In genomic region chr11:51293956-51294530, GRCm38 (mm10) we compare ENCODE assay signal across 27 mouse cellular contexts. TPM values are rescaled to one million over a fixed set of nuclear protein-coding genes. Genes with fewer than 3 reads are reported as not detected.
A peak's percentile ranks its signal among the peaks of the same experiment; 100 is the strongest.
DNase-seq lines count a peak whose midpoint lies in the region; ATAC-seq and TF ChIP-seq lines count a peak whose summit lies in the region.
"Had no signal": no experiment of that assay in that cellular context is flagged by ENCODE, and none has a peak within 500 bp of the region (broad histone marks: within the 10 kb centered on the region; RNA-seq: fewer than 3 reads in every experiment).

No protein-coding gene starts in this region.

- H3K27ac ChIP-seq in embryonic facial prominence, embryonic 13.5 days: peak overlapping the region; percentile 34; the same call in 1 of the 2 replicates
- H3K27ac ChIP-seq in embryonic facial prominence, embryonic 10.5 days (replicated peaks): no peak overlapping the region
- no peak overlapping the region for H3K27ac ChIP-seq in kidney, postnatal 0 days
- H3K27ac ChIP-seq in kidney, embryonic 14.5 days (ENCODE audit: low read depth, low read length): no peak overlapping the region
- peak overlapping the region; percentile 23; the same call in 1 of the 2 replicates for H3K27ac ChIP-seq in stomach, embryonic 15.5 days
- no peak overlapping the region for H3K27ac ChIP-seq in stomach, postnatal 0 days (replicated peaks)
- no peak overlapping the region for H3K27ac ChIP-seq in liver, embryonic 11.5 days (ENCODE audit: low read depth, low read length)
- no peak overlapping the region for H3K27ac ChIP-seq in hindbrain, embryonic 13.5 days
- H3K27ac ChIP-seq: embryonic facial prominence, embryonic 12.5 days; forebrain, embryonic 12.5 days; heart, embryonic 15.5 days; hindbrain, embryonic 10.5 days; midbrain, embryonic 12.5 days had no signal

- no peak overlapping the region for H3K9ac ChIP-seq in embryonic facial prominence, embryonic 13.5 days
- H3K9ac ChIP-seq in kidney, postnatal 0 days (ENCODE audit: low read depth, low read length): no peak overlapping the region
- no peak overlapping the region for H3K9ac ChIP-seq in kidney, embryonic 14.5 days (ENCODE audit: low read depth, low read length)
- H3K9ac ChIP-seq in stomach, embryonic 15.5 days: no peak overlapping the region
- H3K9ac ChIP-seq in stomach, postnatal 0 days (ENCODE audit: low read length): no peak overlapping the region
- no peak overlapping the region for H3K9ac ChIP-seq in liver, embryonic 11.5 days (ENCODE audit: low read depth, low read length)
- no peak overlapping the region for H3K9ac ChIP-seq in hindbrain, embryonic 13.5 days
- H3K9ac ChIP-seq: embryonic facial prominence, embryonic 12.5 days; forebrain, embryonic 12.5 days; heart, embryonic 15.5 days; midbrain, embryonic 12.5 days had no signal

- TF ChIP-seq EP300 in stomach, postnatal 0 days (optimal IDR thresholded peaks at IDR 0.05): no peak

- H3K36me3 ChIP-seq in embryonic facial prominence, embryonic 13.5 days: peaks cover 5% of the 10 kb centered on the region; the same call in 1 of the 2 replicates
- peaks cover 19% of the 10 kb centered on the region for H3K36me3 ChIP-seq in embryonic facial prominence, embryonic 10.5 days (replicated peaks)
- no peaks in the 10 kb centered on the region for H3K36me3 ChIP-seq in kidney, postnatal 0 days (ENCODE audit: insufficient read depth, low read length)
- no peaks in the 10 kb centered on the region for H3K36me3 ChIP-seq in kidney, embryonic 14.5 days (ENCODE audit: control insufficient read depth, insufficient read depth, low read length)
- no peaks in the 10 kb centered on the region for H3K36me3 ChIP-seq in stomach, embryonic 15.5 days
- no peaks in the 10 kb centered on the region for H3K36me3 ChIP-seq in stomach, postnatal 0 days (ENCODE audit: control insufficient read depth, insufficient read depth, low read length)
- no peaks in the 10 kb centered on the region for H3K36me3 ChIP-seq in liver, embryonic 11.5 days (ENCODE audit: control insufficient read depth, insufficient read depth, low read length)
- no peaks in the 10 kb centered on the region for H3K36me3 ChIP-seq in hindbrain, embryonic 13.5 days
- H3K36me3 ChIP-seq: embryonic facial prominence, embryonic 12.5 days; forebrain, embryonic 12.5 days; heart, embryonic 15.5 days; midbrain, embryonic 12.5 days had no signal

- WGBS in embryonic facial prominence, embryonic 13.5 days: 57% methylated on average over 2 of the region's 2 CpGs
- WGBS in embryonic facial prominence, embryonic 10.5 days: 85% methylated on average over 2 of the region's 2 CpGs
- 55% methylated on average over 2 of the region's 2 CpGs for WGBS in kidney, postnatal 0 days
- WGBS in kidney, embryonic 14.5 days: 57% methylated on average over 2 of the region's 2 CpGs
- WGBS in stomach, embryonic 15.5 days: 47% methylated on average over 2 of the region's 2 CpGs
- WGBS in stomach, postnatal 0 days: 51% methylated on average over 2 of the region's 2 CpGs
- WGBS in liver, embryonic 11.5 days: 73% methylated on average over 2 of the region's 2 CpGs
- WGBS in hindbrain, embryonic 13.5 days: 76% methylated on average over 2 of the region's 2 CpGs

- H3K4me3 ChIP-seq in embryonic facial prominence, embryonic 13.5 days: no peak overlapping the region
- H3K4me3 ChIP-seq in embryonic facial prominence, embryonic 10.5 days: no peak overlapping the region
- H3K4me3 ChIP-seq in kidney, postnatal 0 days (replicated peaks; ENCODE audit: low read depth, low read length): no peak overlapping the region
- no peak overlapping the region for H3K4me3 ChIP-seq in kidney, embryonic 14.5 days (ENCODE audit: low read length)
- no peak overlapping the region for H3K4me3 ChIP-seq in stomach, embryonic 15.5 days (replicated peaks)
- no peak overlapping the region for H3K4me3 ChIP-seq in stomach, postnatal 0 days (ENCODE audit: low read depth, low read length)
- H3K4me3 ChIP-seq in liver, embryonic 11.5 days (ENCODE audit: low read depth, low read length): no peak overlapping the region
- H3K4me3 ChIP-seq in hindbrain, embryonic 13.5 days: no peak overlapping the region
- H3K4me3 ChIP-seq: embryonic facial prominence, embryonic 12.5 days; erythroblast, embryonic 14.5 days; forebrain, embryonic 12.5 days; heart, embryonic 15.5 days; hindbrain, embryonic 10.5 days; megakaryocyte, embryonic 14.5 days; midbrain, embryonic 12.5 days had no signal

- H3K9me3 ChIP-seq in embryonic facial prominence, embryonic 13.5 days: peaks cover 6% of the 10 kb centered on the region; the same call in 1 of the 2 replicates
- H3K9me3 ChIP-seq in embryonic facial prominence, embryonic 10.5 days: no peaks in the 10 kb centered on the region; the same call in 1 of the 2 replicates
- no peaks in the 10 kb centered on the region for H3K9me3 ChIP-seq in kidney, postnatal 0 days (replicated peaks; ENCODE audit: low read length)
- 0 out of 2 replicates have a peak, but pooled peaks cover 4% of the 10 kb centered on the region for H3K9me3 ChIP-seq in kidney, embryonic 14.5 days (ENCODE audit: control insufficient read depth, low read length)
- H3K9me3 ChIP-seq in stomach, embryonic 15.5 days: no peaks in the 10 kb centered on the region
- no peaks in the 10 kb centered on the region for H3K9me3 ChIP-seq in stomach, postnatal 0 days (ENCODE audit: control insufficient read depth, low read length)
- H3K9me3 ChIP-seq in liver, embryonic 11.5 days (ENCODE audit: control insufficient read depth, low read length): no peaks in the 10 kb centered on the region
- H3K9me3 ChIP-seq in hindbrain, embryonic 13.5 days: 0 out of 2 replicates have a peak, but pooled peaks cover 2% of the 10 kb centered on the region
- H3K9me3 ChIP-seq: embryonic facial prominence, embryonic 12.5 days; forebrain, embryonic 12.5 days; heart, embryonic 15.5 days; midbrain, embryonic 12.5 days had no signal

- no peak for TF ChIP-seq CTCF in kidney, postnatal 0 days (IDR thresholded peaks at IDR 0.05; ENCODE audit: low read depth)
- no peak for TF ChIP-seq CTCF in stomach, postnatal 0 days (IDR thresholded peaks at IDR 0.05; ENCODE audit: low read depth)

- DNase-seq in embryonic facial prominence, embryonic 10.5 days (ENCODE audit: low spot score): no peak
- DNase-seq in kidney, postnatal 0 days (ENCODE audit: low spot score): peak; percentile 3
- no peak for DNase-seq in stomach, postnatal 0 days (ENCODE audit: low spot score)
- no peak for DNase-seq in liver, embryonic 11.5 days (ENCODE audit: low spot score)
- DNase-seq: adrenal gland, adult 8-10 months; cerebellum, adult 11 months; cerebellum, adult 9-10 months; cerebellum, postnatal 36 days; gastrocnemius, postnatal 14 days; kidney, adult 18-20 months; kidney, postnatal 4 days; lung, postnatal 4 days; right cerebral cortex, adult 18-20 months; spleen, adult 18-20 months had no signal

- H3K27me3 ChIP-seq in embryonic facial prominence, embryonic 13.5 days: peaks cover 12% of the 10 kb centered on the region; the same call in 1 of the 2 replicates
- H3K27me3 ChIP-seq in embryonic facial prominence, embryonic 10.5 days (replicated peaks; ENCODE audit: low read depth, poor library complexity, severe bottlenecking): peaks cover 10% of the 10 kb centered on the region
- no peaks in the 10 kb centered on the region for H3K27me3 ChIP-seq in kidney, postnatal 0 days (ENCODE audit: insufficient read depth, low read length)
- no peaks in the 10 kb centered on the region for H3K27me3 ChIP-seq in kidney, embryonic 14.5 days (ENCODE audit: control insufficient read depth, insufficient read depth, low read length)
- no peaks in the 10 kb centered on the region for H3K27me3 ChIP-seq in stomach, embryonic 15.5 days (replicated peaks)
- no peaks in the 10 kb centered on the region for H3K27me3 ChIP-seq in stomach, postnatal 0 days (ENCODE audit: control insufficient read depth, insufficient read depth, low read length)
- H3K27me3 ChIP-seq in liver, embryonic 11.5 days (replicated peaks; ENCODE audit: control insufficient read depth, insufficient read depth, low read length): peaks cover 18% of the 10 kb centered on the region
- peaks cover 26% of the 10 kb centered on the region for H3K27me3 ChIP-seq in hindbrain, embryonic 13.5 days
- H3K27me3 ChIP-seq: embryonic facial prominence, embryonic 12.5 days had no signal

- H3K4me2 ChIP-seq in embryonic facial prominence, embryonic 13.5 days: no peak overlapping the region
- no peak overlapping the region for H3K4me2 ChIP-seq in kidney, postnatal 0 days (ENCODE audit: low read length)
- no peak overlapping the region for H3K4me2 ChIP-seq in kidney, embryonic 14.5 days (replicated peaks; ENCODE audit: low read depth, low read length)
- no peak overlapping the region for H3K4me2 ChIP-seq in stomach, embryonic 15.5 days
- H3K4me2 ChIP-seq in stomach, postnatal 0 days (replicated peaks; ENCODE audit: low read depth): no peak overlapping the region
- no peak overlapping the region for H3K4me2 ChIP-seq in liver, embryonic 11.5 days
- no peak overlapping the region for H3K4me2 ChIP-seq in hindbrain, embryonic 13.5 days
- H3K4me2 ChIP-seq: embryonic facial prominence, embryonic 12.5 days; forebrain, embryonic 12.5 days; heart, embryonic 15.5 days; midbrain, embryonic 12.5 days had no signal

- peaks cover 27% of the 10 kb centered on the region for H3K4me1 ChIP-seq in embryonic facial prominence, embryonic 13.5 days
- H3K4me1 ChIP-seq in embryonic facial prominence, embryonic 10.5 days: peaks cover 32% of the 10 kb centered on the region
- 0 out of 2 replicates have a peak, but pooled peaks cover 3% of the 10 kb centered on the region for H3K4me1 ChIP-seq in kidney, postnatal 0 days (replicated peaks; ENCODE audit: insufficient read depth, low read length)
- 0 out of 2 replicates have a peak, but pooled peaks cover 10% of the 10 kb centered on the region for H3K4me1 ChIP-seq in kidney, embryonic 14.5 days (ENCODE audit: control insufficient read depth, insufficient read depth, low read length)
- H3K4me1 ChIP-seq in stomach, embryonic 15.5 days: peaks cover 4% of the 10 kb centered on the region; the same call in 1 of the 2 replicates
- 0 out of 2 replicates have a peak, but pooled peaks cover 2% of the 10 kb centered on the region for H3K4me1 ChIP-seq in stomach, postnatal 0 days (replicated peaks; ENCODE audit: control insufficient read depth, insufficient read depth)
- H3K4me1 ChIP-seq in liver, embryonic 11.5 days (replicated peaks; ENCODE audit: control insufficient read depth, insufficient read depth, low read length): no peaks in the 10 kb centered on the region; the same call in 1 of the 2 replicates
- peaks cover 14% of the 10 kb centered on the region for H3K4me1 ChIP-seq in hindbrain, embryonic 13.5 days (replicated peaks)

- ATAC-seq in embryonic facial prominence, embryonic 13.5 days (ENCODE audit: insufficient number of reproducible peaks, insufficient read depth, low FRiP score, low TSS enrichment, low read depth): no peak
- ATAC-seq in kidney, postnatal 0 days (replicated peaks; ENCODE audit: low FRiP score, low read depth): no peak
- no peak for ATAC-seq in kidney, embryonic 14.5 days (ENCODE audit: low FRiP score, low TSS enrichment)
- ATAC-seq in stomach, embryonic 15.5 days (ENCODE audit: insufficient read depth, low FRiP score, low read depth): no peak
- ATAC-seq in stomach, postnatal 0 days (ENCODE audit: low FRiP score, low TSS enrichment): no peak
- no peak for ATAC-seq in liver, embryonic 11.5 days (replicated peaks; ENCODE audit: low FRiP score)
- ATAC-seq in hindbrain, embryonic 13.5 days (ENCODE audit: low FRiP score): no peak
- ATAC-seq: hindbrain, embryonic 16.5 days; lung, postnatal 0 days had no signal

RNA-seq across cellular contexts. Expression of gene Col23a1, which starts 4.3 kb away (rescaled TPM):
- 20.2 and 28.2 TPM in 2 replicates for polyA plus RNA-seq in embryonic facial prominence, embryonic 13.5 days (2015; fragmentation: Nextera tagmentation; extraction: Ambion mirVana)
- 21.8 and 24.3 TPM in 2 replicates for polyA plus RNA-seq in embryonic facial prominence, embryonic 10.5 days (2016; fragmentation: Nextera tagmentation; extraction: Ambion mirVana)
- polyA plus RNA-seq in kidney, postnatal 0 days (2015; fragmentation: Nextera tagmentation; extraction: Ambion mirVana): 6.0 and 6.8 TPM in 2 replicates
- polyA plus RNA-seq in kidney, embryonic 14.5 days (2014; fragmentation: Nextera tagmentation; extraction: Ambion mirVana): 8.6 and 12.3 TPM in 2 replicates
- polyA plus RNA-seq in stomach, embryonic 15.5 days (2015; fragmentation: Nextera tagmentation; extraction: Ambion mirVana): 18.6 and 21.2 TPM in 2 replicates
- 2.5 and 3.8 TPM in 2 replicates for polyA plus RNA-seq in stomach, postnatal 0 days (2015; fragmentation: Nextera tagmentation; extraction: Ambion mirVana)
- polyA plus RNA-seq in liver, embryonic 11.5 days (2014; fragmentation: Nextera tagmentation; extraction: Ambion mirVana): 1.6 and 2.0 TPM in 2 replicates
- polyA plus RNA-seq in hindbrain, embryonic 13.5 days (2015; fragmentation: Nextera tagmentation; extraction: Ambion mirVana): 6.9 and 7.1 TPM in 2 replicates
- polyA plus RNA-seq: erythroblast, embryonic 14.5 days had no signal

RNA-seq across cellular contexts. Expression of gene BC049762, which starts 31.2 kb away (rescaled TPM):
- polyA plus RNA-seq in embryonic facial prominence, embryonic 13.5 days (2015; fragmentation: Nextera tagmentation; extraction: Ambion mirVana): 0.28 TPM in 1 of 2 replicates, not detected in the other
- 0.27 and 0.55 TPM in 2 replicates for polyA plus RNA-seq in embryonic facial prominence, embryonic 10.5 days (2016; fragmentation: Nextera tagmentation; extraction: Ambion mirVana)
- 0.74 and 1.0 TPM in 2 replicates for polyA plus RNA-seq in kidney, postnatal 0 days (2015; fragmentation: Nextera tagmentation; extraction: Ambion mirVana)
- polyA plus RNA-seq in kidney, embryonic 14.5 days (2014; fragmentation: Nextera tagmentation; extraction: Ambion mirVana): 0.69 and 0.99 TPM in 2 replicates
- 0.28 and 0.72 TPM in 2 replicates for polyA plus RNA-seq in stomach, embryonic 15.5 days (2015; fragmentation: Nextera tagmentation; extraction: Ambion mirVana)
- polyA plus RNA-seq in stomach, postnatal 0 days (2015; fragmentation: Nextera tagmentation; extraction: Ambion mirVana): 0.17 and 0.25 TPM in 2 replicates
- polyA plus RNA-seq in liver, embryonic 11.5 days (2014; fragmentation: Nextera tagmentation; extraction: Ambion mirVana): 0.75 and 0.83 TPM in 2 replicates
- polyA plus RNA-seq in hindbrain, embryonic 13.5 days (2015; fragmentation: Nextera tagmentation; extraction: Ambion mirVana): 0.26 and 0.27 TPM in 2 replicates
- polyA plus RNA-seq: erythroblast, embryonic 14.5 days; forebrain, embryonic 12.5 days; hindbrain, embryonic 10.5 days had no signal

RNA-seq across cellular contexts. Expression of gene Clk4, which starts 32.5 kb away (rescaled TPM):
- polyA plus RNA-seq in embryonic facial prominence, embryonic 13.5 days (2015; fragmentation: Nextera tagmentation; extraction: Ambion mirVana): 138 and 161 TPM in 2 replicates
- polyA plus RNA-seq in embryonic facial prominence, embryonic 10.5 days (2016; fragmentation: Nextera tagmentation; extraction: Ambion mirVana): 106 and 113 TPM in 2 replicates
- polyA plus RNA-seq in kidney, postnatal 0 days (2015; fragmentation: Nextera tagmentation; extraction: Ambion mirVana): 90.0 and 96.8 TPM in 2 replicates
- polyA plus RNA-seq in kidney, embryonic 14.5 days (2014; fragmentation: Nextera tagmentation; extraction: Ambion mirVana): 102 and 127 TPM in 2 replicates
- polyA plus RNA-seq in stomach, embryonic 15.5 days (2015; fragmentation: Nextera tagmentation; extraction: Ambion mirVana): 106 and 107 TPM in 2 replicates
- polyA plus RNA-seq in stomach, postnatal 0 days (2015; fragmentation: Nextera tagmentation; extraction: Ambion mirVana): 47.7 and 48.7 TPM in 2 replicates
- polyA plus RNA-seq in liver, embryonic 11.5 days (2014; fragmentation: Nextera tagmentation; extraction: Ambion mirVana): 92.7 and 93.0 TPM in 2 replicates
- polyA plus RNA-seq in hindbrain, embryonic 13.5 days (2015; fragmentation: Nextera tagmentation; extraction: Ambion mirVana): 147 and 150 TPM in 2 replicates

Comparison
In these comparisons a context has a peak if more than half of its experiments do, and no peak if none do; other contexts are left out.
1. H3K27ac ChIP-seq: peak in embryonic facial prominence, embryonic 13.5 days (single experiment) and stomach, embryonic 15.5 days (single experiment); none in embryonic facial prominence, embryonic 10.5 days (single experiment), kidney, postnatal 0 days (single experiment), kidney, embryonic 14.5 days (single experiment), stomach, postnatal 0 days (single experiment), liver, embryonic 11.5 days (single experiment) and hindbrain, embryonic 13.5 days (single experiment).